Mouse (Mus musculus) intestine, postnatal 0 days (tissue): ENCODE measurements at regions not wholly inside any gene's neighbourhood (a gene's known extent, or its start where the extent isn't known, plus 50 kb on each side); places are given as distances from the start of the nearest gene placed in this dataset.

Experiments
- ATAC-seq: fragments of 200-750 bp; cut with Nextera tagmentation; 2 replicates; pipeline ENCODE4 v1.8.0; 2017; ENCODE audit warnings: mild to moderate bottlenecking, moderate TSS enrichment, moderate library complexity
- H3K27ac ChIP-seq: fragments of 300-500 bp; sonication (generic); 2 replicates; pipeline ENCODE4 v1.5.1; 2014; ENCODE audit warnings: mild to moderate bottlenecking, low read depth, low read length, moderate library complexity
- H3K27me3 ChIP-seq: fragments of 300-500 bp; sonication (generic); replicated peaks from 2 replicates; pipeline ENCODE4 v1.6.1; 2014; ENCODE audit warnings: low read length, mixed read lengths; ENCODE audit not compliant: control insufficient read depth, insufficient read depth
- H3K36me3 ChIP-seq: fragments of 300-500 bp; sonication (generic); 2 replicates; pipeline ENCODE4 v1.6.1; 2014; ENCODE audit warnings: mild to moderate bottlenecking, moderate library complexity; ENCODE audit not compliant: control insufficient read depth, insufficient read depth
- H3K4me1 ChIP-seq: fragments of 300-500 bp; sonication (generic); replicated peaks from 2 replicates; pipeline ENCODE4 v1.6.1; 2014; ENCODE audit warnings: antibody characterized with exemption, low read length, mixed read lengths; ENCODE audit not compliant: control insufficient read depth, insufficient read depth
- H3K4me2 ChIP-seq: fragments of 300-500 bp; sonication (generic); replicated peaks from 2 replicates; pipeline ENCODE4 v1.6.1; 2014; ENCODE audit warnings: low read depth, mild to moderate bottlenecking, moderate library complexity
- H3K4me3 ChIP-seq: fragments of 300-500 bp; sonication (generic); 2 replicates; pipeline ENCODE4 v1.5.1; 2014; ENCODE audit warnings: low read depth, low read length
- H3K9ac ChIP-seq: fragments of 300-500 bp; sonication (generic); 2 replicates; pipeline ENCODE4 v1.6.1; 2014; ENCODE audit warnings: mild to moderate bottlenecking, low read depth, low read length
- H3K9me3 ChIP-seq: fragments of 300-500 bp; sonication (generic); 2 replicates; pipeline ENCODE4 v1.6.1; 2016; ENCODE audit warnings: mixed run types; ENCODE audit not compliant: control insufficient read depth
- CTCF ChIP-seq: sonication (generic); IDR thresholded peaks from 2 replicates; pipeline ENCODE4 v1.5.1; 2016; ENCODE audit warnings: low read depth, mild to moderate bottlenecking, control low read depth, antibody characterized with exemption, moderate library complexity
- WGBS: fragments of 180-500 bp; shearing (Covaris S2); extraction: QIAGEN DNeasy Blood & Tissue Kit; methylation state at CpG from one replicate; pipeline ENCODE4 v1.1.7; 2014; 5-methylcytosine and 5-hydroxymethylcytosine counted together

DNA sequence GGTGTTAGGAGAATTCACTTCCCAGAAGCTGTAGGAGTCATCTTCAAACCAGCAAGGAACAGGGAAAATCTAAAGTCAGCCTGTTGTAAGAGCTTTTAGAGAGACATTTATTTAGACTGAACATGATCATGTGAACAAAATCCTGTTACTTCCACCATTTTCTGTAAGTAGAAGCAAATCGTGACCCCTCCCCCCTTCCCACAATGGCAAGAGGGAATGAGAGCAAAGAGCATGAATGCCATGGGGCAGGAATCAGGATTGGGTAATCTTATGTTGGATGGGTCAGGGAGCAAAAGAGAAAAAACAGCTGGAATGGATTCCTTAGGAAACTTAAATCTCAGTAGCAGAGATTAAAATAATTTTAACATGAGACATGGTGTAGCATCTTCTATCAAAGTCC, 127.4 kb upstream of the Spaca1 start:
- no peak overlapping the region for H3K27ac ChIP-seq
- WGBS, result 83% methylated on average over 1 of the region's 1 CpGs
- no peak overlapping the region for H3K4me3 ChIP-seq
- H3K36me3 ChIP-seq, result no peaks in the 10 kb centered on the region
- no peak for ATAC-seq
- no peaks in the 10 kb centered on the region for H3K4me1 ChIP-seq
- H3K27me3 ChIP-seq, result no peaks in the 10 kb centered on the region
- no peak overlapping the region for H3K4me2 ChIP-seq
- TF ChIP-seq CTCF, result no peak
- no peak overlapping the region for H3K9ac ChIP-seq
- H3K9me3 ChIP-seq, result no peaks in the 10 kb centered on the region

DNA sequence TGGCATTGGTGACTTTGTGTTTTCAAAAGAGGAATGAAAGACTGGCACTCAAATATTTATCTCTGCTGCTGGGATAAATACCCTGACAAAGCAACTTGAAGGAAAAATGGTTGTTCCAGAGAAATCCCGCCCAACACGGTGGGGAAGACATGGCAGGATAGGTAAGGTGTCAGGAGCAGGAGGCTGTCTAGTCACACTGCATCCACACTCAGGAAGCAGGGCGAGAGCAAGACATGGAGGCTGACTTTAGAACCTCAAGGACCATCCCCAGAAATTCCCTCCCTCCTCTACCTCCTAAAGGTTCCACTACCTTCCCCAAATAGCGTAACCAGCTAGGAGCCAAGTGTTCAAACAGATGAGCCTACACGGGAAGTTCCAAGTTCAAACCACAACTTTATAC, 136.5 kb upstream of the Spaca1 start:
- H3K4me2 ChIP-seq, result no peak overlapping the region
- no peak for TF ChIP-seq CTCF
- no peaks in the 10 kb centered on the region for H3K9me3 ChIP-seq
- no peak overlapping the region for H3K4me3 ChIP-seq
- H3K27me3 ChIP-seq, result no peaks in the 10 kb centered on the region
- H3K27ac ChIP-seq, result no peak overlapping the region
- H3K36me3 ChIP-seq, result no peaks in the 10 kb centered on the region
- WGBS, result 92% methylated on average over 5 of the region's 5 CpGs
- no peak overlapping the region for H3K9ac ChIP-seq
- no peaks in the 10 kb centered on the region for H3K4me1 ChIP-seq
- ATAC-seq, result no peak

DNA sequence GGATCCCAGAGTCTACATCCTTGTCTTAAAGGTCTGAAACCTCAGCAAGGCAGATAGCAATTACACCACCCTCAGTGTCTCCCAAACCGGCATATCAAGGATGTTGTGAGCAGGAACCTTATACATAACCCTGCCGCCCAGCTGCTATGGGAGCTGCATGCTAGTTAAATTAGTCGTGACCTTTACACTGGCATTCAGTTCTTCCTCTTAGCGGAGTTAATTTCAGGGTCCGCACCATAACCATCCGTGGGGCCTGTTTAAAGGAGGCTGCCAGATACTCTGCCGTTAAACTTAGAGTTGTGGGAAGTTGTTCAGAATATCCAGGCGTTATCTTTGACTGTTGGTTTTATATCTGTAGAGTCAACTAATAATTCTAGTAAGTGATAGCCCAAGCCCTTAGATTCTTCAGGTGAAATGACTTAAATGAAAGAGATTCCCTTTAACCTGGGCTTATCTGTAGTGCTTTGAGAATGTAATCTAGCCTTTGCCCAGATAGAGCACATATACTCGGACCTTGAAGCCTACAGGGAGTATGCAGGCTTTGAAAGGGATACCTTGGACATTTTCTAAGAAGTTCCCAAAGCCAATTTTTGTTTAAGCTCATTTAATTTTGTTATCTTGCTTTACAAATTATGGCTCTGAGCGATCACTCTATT, 153.3 kb upstream of the Spaca1 start:
- Histone ChIP-seq H3K4me2 (peak overlapping the region; percentile 37), H3K4me1 (0 out of 2 replicates have a peak, but pooled peaks cover 2% of the 10 kb centered on the region), H3K9ac (no peak overlapping the region), H3K9me3 (no peaks in the 10 kb centered on the region), H3K27ac (no peak overlapping the region; the same call in 1 of the 2 replicates), H3K4me3 (no peak overlapping the region), H3K27me3 (no peaks in the 10 kb centered on the region), H3K36me3 (no peaks in the 10 kb centered on the region)
- peak; percentile 51 for ATAC-seq
- WGBS, result 36% methylated on average over 10 of the region's 10 CpGs
- no peak for TF ChIP-seq CTCF

DNA sequence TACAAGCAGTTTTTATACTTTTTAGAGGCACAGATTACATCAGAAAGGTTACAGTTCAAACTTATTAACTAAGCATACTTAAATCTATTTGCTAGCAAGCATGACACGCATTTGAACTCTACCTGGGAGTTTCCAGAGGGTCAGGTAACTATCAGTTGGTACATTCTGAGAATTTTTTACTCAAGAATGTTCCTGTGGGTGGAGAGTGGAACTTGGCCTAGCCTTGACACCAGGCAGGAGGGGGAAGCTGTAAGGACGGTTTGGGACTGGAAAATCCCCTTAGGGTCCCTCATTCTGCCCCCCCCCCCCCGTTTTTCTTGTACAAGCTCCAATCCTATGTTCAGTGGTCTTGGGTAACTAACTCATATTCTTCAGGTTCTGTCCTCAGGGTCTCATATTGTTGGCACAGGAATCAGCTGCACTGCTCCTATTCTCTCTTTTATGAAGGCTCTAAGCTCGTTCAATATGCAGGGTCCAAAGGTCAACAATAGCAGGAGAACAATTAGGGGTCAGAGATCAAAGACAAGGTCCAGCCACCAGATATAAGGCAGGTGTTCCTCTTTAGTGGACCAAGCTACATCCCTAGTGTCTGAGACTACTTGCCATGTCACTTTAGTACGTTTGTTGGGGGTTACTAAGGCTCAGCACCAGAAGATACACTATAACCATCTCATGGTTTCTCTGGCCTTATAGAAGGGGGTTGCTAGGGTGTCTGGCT, 159.3 kb upstream of the Spaca1 start:
- no peaks in the 10 kb centered on the region for H3K36me3 ChIP-seq
- peak; percentile 90 for ATAC-seq
- no peak overlapping the region for H3K4me3 ChIP-seq
- no peak overlapping the region for H3K9ac ChIP-seq
- no peak overlapping the region for H3K4me2 ChIP-seq
- H3K9me3 ChIP-seq, result no peaks in the 10 kb centered on the region
- H3K4me1 ChIP-seq, result no peaks in the 10 kb centered on the region
- TF ChIP-seq CTCF, result no peak
- WGBS, result 28% methylated on average over 5 of the region's 5 CpGs
- 0 out of 2 replicates have a peak overlapping the region, but pooled peaks have one; percentile 3 for H3K27ac ChIP-seq
- H3K27me3 ChIP-seq, result no peaks in the 10 kb centered on the region

DNA sequence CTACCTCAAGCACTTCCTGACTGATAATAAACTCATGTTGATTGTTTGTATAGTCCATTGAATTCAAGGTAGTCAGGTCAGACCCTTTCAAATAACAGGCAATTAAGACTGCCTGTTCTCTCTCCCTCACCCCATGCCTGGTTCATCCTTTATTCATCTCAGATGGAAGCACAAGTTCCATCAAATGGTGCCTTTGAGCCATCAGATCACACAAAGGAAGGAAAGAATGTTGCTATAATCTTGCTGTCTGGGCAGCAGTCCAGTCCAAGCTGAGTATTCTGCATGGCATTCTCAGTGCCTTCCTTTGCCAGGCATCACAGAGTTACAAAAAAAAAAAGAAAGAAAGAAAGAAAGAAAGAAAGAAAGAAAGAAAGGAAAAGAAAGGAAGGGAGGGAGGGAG, 163.7 kb upstream of the Spaca1 start:
- Histone ChIP-seq H3K36me3 (no peaks in the 10 kb centered on the region), H3K4me1 (no peaks in the 10 kb centered on the region), H3K27ac (no peak overlapping the region), H3K9ac (no peak overlapping the region), H3K4me3 (no peak overlapping the region), H3K9me3 (no peaks in the 10 kb centered on the region), H3K27me3 (no peaks in the 10 kb centered on the region), H3K4me2 (no peak overlapping the region)
- ATAC-seq, result no peak
- TF ChIP-seq CTCF, result no peak

DNA sequence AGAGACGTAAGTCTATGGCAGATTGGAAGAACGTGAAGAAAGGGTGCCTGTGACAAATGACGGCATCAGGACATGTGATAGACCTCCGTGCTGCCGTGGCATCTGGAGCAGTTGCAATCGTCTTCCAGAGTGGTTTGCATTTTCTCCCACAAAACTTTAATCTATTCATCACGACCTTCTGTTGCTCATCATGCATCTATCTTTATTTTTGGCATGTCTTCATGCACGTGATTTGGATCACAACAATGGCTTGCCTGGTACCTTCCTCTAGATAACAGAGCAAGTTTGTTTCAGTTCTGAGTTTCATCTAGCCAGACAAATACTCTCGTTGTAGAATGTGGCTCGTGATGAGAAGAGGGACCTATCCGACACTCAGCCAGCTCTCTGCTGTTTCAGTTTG, 164.4 kb upstream of the Spaca1 start:
- H3K4me1 ChIP-seq, result no peaks in the 10 kb centered on the region
- no peak overlapping the region for H3K27ac ChIP-seq
- no peaks in the 10 kb centered on the region for H3K9me3 ChIP-seq
- H3K4me3 ChIP-seq, result no peak overlapping the region
- TF ChIP-seq CTCF, result no peak
- no peaks in the 10 kb centered on the region for H3K36me3 ChIP-seq
- ATAC-seq, result no peak
- WGBS, result 80% methylated on average over 11 of the region's 11 CpGs
- no peak overlapping the region for H3K9ac ChIP-seq
- no peak overlapping the region for H3K4me2 ChIP-seq
- H3K27me3 ChIP-seq, result no peaks in the 10 kb centered on the region
